Mouse (Mus musculus): ENCODE results near the gene Tiam1.

- TF ChIP-seq CTCF (IDR thresholded peaks at IDR 0.05; ENCODE audit: low read depth) (no peak), EP300 (IDR thresholded peaks at IDR 0.05; ENCODE audit: low read depth) (no peak)
Observed at GRCm38 (mm10) chr16:89872011-89872942, 271.3 kb downstream of the Tiam1 start.

Data from liver, embryonic 14.5 days (tissue).